Mouse (Mus musculus) liver, embryonic 16.5 days (tissue): ENCODE measurements around the gene Phf20. TPM values are rescaled to one million over a fixed set of nuclear protein-coding genes. Genes with fewer than 3 reads are reported as not detected.

Experiments used
- ATAC-seq: fragments of 200-750 bp; cut with Nextera tagmentation; 2 replicates; pipeline ENCODE4 v1.8.0; 2017; ENCODE audit warnings: low read depth, mild to moderate bottlenecking, moderate number of reproducible peaks, moderate library complexity
- H3K27ac ChIP-seq: fragments of 300-500 bp; sonication (generic); 2 replicates; pipeline ENCODE4 v1.5.1; 2014; ENCODE audit warnings: mild to moderate bottlenecking, low read length
- H3K27me3 ChIP-seq: fragments of 300-500 bp; sonication (generic); 2 replicates; pipeline ENCODE4 v1.6.1; 2014; ENCODE audit warnings: low read depth, low read length, mixed read lengths; ENCODE audit not compliant: control insufficient read depth, insufficient read depth
- H3K36me3 ChIP-seq: fragments of 300-500 bp; sonication (generic); 2 replicates; pipeline ENCODE4 v1.6.1; 2014; ENCODE audit warnings: mild to moderate bottlenecking; ENCODE audit not compliant: control insufficient read depth, insufficient read depth
- H3K4me1 ChIP-seq: fragments of 300-500 bp; sonication (generic); 2 replicates; pipeline ENCODE4 v1.6.1; 2014; ENCODE audit warnings: low read depth, low read length, mixed read lengths; ENCODE audit not compliant: control insufficient read depth
- H3K4me2 ChIP-seq: fragments of 300-500 bp; sonication (generic); 2 replicates; pipeline ENCODE4 v1.6.1; 2014; ENCODE audit warnings: low read depth, low read length, mixed read lengths
- H3K4me3 ChIP-seq: fragments of 300-500 bp; sonication (generic); 2 replicates; pipeline ENCODE4 v1.5.1; 2014; ENCODE audit warnings: low read depth, mild to moderate bottlenecking, low read length
- H3K9ac ChIP-seq: fragments of 300-500 bp; sonication (generic); 2 replicates; pipeline ENCODE4 v1.6.1; 2014; ENCODE audit warnings: low read depth, low read length
- H3K9me3 ChIP-seq: fragments of 300-500 bp; sonication (generic); replicated peaks from 2 replicates; pipeline ENCODE4 v1.6.1; 2016; ENCODE audit warnings: low read length; ENCODE audit not compliant: control insufficient read depth
- WGBS: fragments of 180-500 bp; shearing (Covaris S2); extraction: QIAGEN DNeasy Blood & Tissue Kit; methylation state at CpG from one replicate; pipeline ENCODE4 v1.1.7; 2014; ENCODE audit not compliant: insufficient replicate concordance; 5-methylcytosine and 5-hydroxymethylcytosine counted together
- polyA plus RNA-seq: library from polyadenylated mRNA; unstranded; fragments of >200 nt; fragmentation: Nextera tagmentation; extraction: Ambion mirVana; gene quantifications from 2 replicates; pipeline ENCODE4 v1.2.1, GENCODE M21; 2015

Gene Phf20
- polyA plus RNA-seq, 1 experiment from 2014 or later, result 13.8 TPM

GRCm38 (mm10) chr2:156324681-156325080 lies 128.4 kb downstream of the Phf20 start:
- Histone ChIP-seq H3K27me3 (no peaks in the 10 kb centered on the region), H3K9ac (no peak overlapping the region), H3K27ac (peak overlapping the region; percentile 68), H3K4me1 (peaks cover 4% of the 10 kb centered on the region; the same call in 1 of the 2 replicates), H3K4me2 (peak overlapping the region; percentile 19; the same call in 1 of the 2 replicates), H3K9me3 (no peaks in the 10 kb centered on the region), H3K4me3 (no peak overlapping the region), H3K36me3 (no peaks in the 10 kb centered on the region)
- 10% methylated on average over 5 of the region's 5 CpGs for WGBS
- peak; percentile 59 for ATAC-seq

- no peaks in the 10 kb centered on the region for H3K9me3 ChIP-seq
- no peak for ATAC-seq
- H3K4me1 ChIP-seq, result no peaks in the 10 kb centered on the region
- H3K27me3 ChIP-seq, result no peaks in the 10 kb centered on the region
- no peak overlapping the region for H3K4me3 ChIP-seq
- H3K9ac ChIP-seq, result no peak overlapping the region
- WGBS, result 61% methylated on average over 1 of the region's 1 CpGs
- H3K4me2 ChIP-seq, result no peak overlapping the region
- no peaks in the 10 kb centered on the region for H3K36me3 ChIP-seq
- H3K27ac ChIP-seq, result no peak overlapping the region
These were observed 134.4 kb downstream of the Phf20 start for GRCm38 (mm10) chr2:156330681-156331080.

GRCm38 (mm10) chr2:156331446-156331965 lies 135.2 kb downstream of the Phf20 start:
- H3K27me3 ChIP-seq, result no peaks in the 10 kb centered on the region
- H3K4me3 ChIP-seq, result no peak overlapping the region
- no peak overlapping the region for H3K4me2 ChIP-seq
- H3K36me3 ChIP-seq, result no peaks in the 10 kb centered on the region
- no peak for ATAC-seq
- H3K9me3 ChIP-seq, result no peaks in the 10 kb centered on the region
- no peak overlapping the region for H3K9ac ChIP-seq
- no peak overlapping the region for H3K27ac ChIP-seq
- WGBS, result 56% methylated on average over 7 of the region's 7 CpGs
- H3K4me1 ChIP-seq, result no peaks in the 10 kb centered on the region

- Histone ChIP-seq H3K9me3 (no peaks in the 10 kb centered on the region), H3K27ac (no peak overlapping the region), H3K27me3 (no peaks in the 10 kb centered on the region), H3K36me3 (no peaks in the 10 kb centered on the region), H3K4me2 (no peak overlapping the region), H3K4me1 (no peaks in the 10 kb centered on the region), H3K4me3 (no peak overlapping the region), H3K9ac (no peak overlapping the region)
- no peak for ATAC-seq
- WGBS, result 51% methylated on average over 4 of the region's 4 CpGs
These were observed 143.8 kb downstream of the Phf20 start for GRCm38 (mm10) chr2:156340078-156340477.

- Histone ChIP-seq H3K4me1 (no peaks in the 10 kb centered on the region), H3K4me3 (no peak overlapping the region), H3K9ac (no peak overlapping the region), H3K27ac (no peak overlapping the region), H3K36me3 (no peaks in the 10 kb centered on the region), H3K4me2 (no peak overlapping the region), H3K9me3 (no peaks in the 10 kb centered on the region), H3K27me3 (no peaks in the 10 kb centered on the region)
- ATAC-seq, result no peak
- WGBS, result 48% methylated on average over 12 of the region's 12 CpGs
These were observed 148.7 kb downstream of the Phf20 start for GRCm38 (mm10) chr2:156344775-156345532.

- WGBS, result 59% methylated on average over 4 of the region's 4 CpGs
- no peak for ATAC-seq
- Histone ChIP-seq H3K4me3 (no peak overlapping the region), H3K9me3 (no peaks in the 10 kb centered on the region), H3K4me1 (no peaks in the 10 kb centered on the region), H3K9ac (no peak overlapping the region), H3K36me3 (no peaks in the 10 kb centered on the region), H3K27ac (no peak overlapping the region), H3K4me2 (no peak overlapping the region), H3K27me3 (no peaks in the 10 kb centered on the region)
These were observed 152.5 kb downstream of the Phf20 start for GRCm38 (mm10) chr2:156348812-156349211.

- H3K9me3 ChIP-seq, result no peaks in the 10 kb centered on the region
- WGBS, result 78% methylated on average over 4 of the region's 4 CpGs
- no peaks in the 10 kb centered on the region for H3K36me3 ChIP-seq
- no peak overlapping the region for H3K4me3 ChIP-seq
- H3K9ac ChIP-seq, result no peak overlapping the region
- H3K4me1 ChIP-seq, result no peaks in the 10 kb centered on the region
- no peak overlapping the region for H3K4me2 ChIP-seq
- no peaks in the 10 kb centered on the region for H3K27me3 ChIP-seq
- no peak overlapping the region for H3K27ac ChIP-seq
- ATAC-seq, result no peak
These were observed 153.1 kb downstream of the Phf20 start for GRCm38 (mm10) chr2:156349286-156349848.

GRCm38 (mm10) chr2:156351243-156351642 lies 155.0 kb downstream of the Phf20 start:
- no peak for ATAC-seq
- Histone ChIP-seq H3K9ac (no peak overlapping the region), H3K36me3 (no peaks in the 10 kb centered on the region)

More at GRCm38 (mm10) chr2:156351243-156351642, 155.0 kb downstream of the Phf20 start:
- Histone ChIP-seq H3K27ac (no peak overlapping the region), H3K4me2 (no peak overlapping the region), H3K4me1 (no peaks in the 10 kb centered on the region), H3K9me3 (no peaks in the 10 kb centered on the region), H3K4me3 (no peak overlapping the region), H3K27me3 (no peaks in the 10 kb centered on the region)
- 73% methylated on average over 7 of the region's 7 CpGs for WGBS
